Mouse (Mus musculus): ENCODE measurements around the gene Nostrin.

Nostrin gene

GRCm38 (mm10) chr2:69128921-69129395, 6.6 kb upstream of the Nostrin start:
- DNase-seq (ENCODE audit: low read depth, low spot score), result peak; percentile 38

- DNase-seq (ENCODE audit: low read depth, low spot score), result no peak
These were observed 6.0 kb upstream of the Nostrin start for GRCm38 (mm10) chr2:69129425-69130210.

- DNase-seq (ENCODE audit: low read depth, low spot score), result no peak
These were observed 3.6 kb upstream of the Nostrin start for GRCm38 (mm10) chr2:69132046-69132445.

- DNase-seq (ENCODE audit: low read depth, low spot score), result peak; percentile 8
These were observed 3.0 kb upstream of the Nostrin start for GRCm38 (mm10) chr2:69132488-69133040.

- DNase-seq (ENCODE audit: low read depth, low spot score), result no peak
These were observed 1.4 kb upstream of the Nostrin start for GRCm38 (mm10) chr2:69134186-69134585.

GRCm38 (mm10) chr2:69134937-69135336, 663 bp upstream of the Nostrin start:
- no peak for DNase-seq (ENCODE audit: low read depth, low spot score)

- DNase-seq (ENCODE audit: low read depth, low spot score), result no peak
These were observed 1.9 kb downstream of the Nostrin start for GRCm38 (mm10) chr2:69137406-69138084.

- DNase-seq (ENCODE audit: low read depth, low spot score), result no peak
These were observed 3.2 kb downstream of the Nostrin start for GRCm38 (mm10) chr2:69138759-69139158.

GRCm38 (mm10) chr2:69140215-69140614, 4.6 kb downstream of the Nostrin start:
- no peak for DNase-seq (ENCODE audit: low read depth, low spot score)

- DNase-seq (ENCODE audit: low read depth, low spot score), result no peak
These were observed 5.2 kb downstream of the Nostrin start for GRCm38 (mm10) chr2:69140816-69141215.

- no peak for DNase-seq (ENCODE audit: low read depth, low spot score)
These were observed 13.1 kb downstream of the Nostrin start for GRCm38 (mm10) chr2:69148691-69149090.

- no peak for DNase-seq (ENCODE audit: low read depth, low spot score)
These were observed 13.6 kb downstream of the Nostrin start for GRCm38 (mm10) chr2:69149154-69149553.

- no peak for DNase-seq (ENCODE audit: low read depth, low spot score)
These were observed 15.2 kb downstream of the Nostrin start for GRCm38 (mm10) chr2:69150841-69151240.

- DNase-seq (ENCODE audit: low read depth, low spot score), result no peak
These were observed 20.3 kb downstream of the Nostrin start for GRCm38 (mm10) chr2:69155861-69156260.

GRCm38 (mm10) chr2:69156283-69156682, 20.7 kb downstream of the Nostrin start:
- DNase-seq (ENCODE audit: low read depth, low spot score), result no peak

- DNase-seq (ENCODE audit: low read depth, low spot score), result no peak
These were observed 23.3 kb downstream of the Nostrin start for GRCm38 (mm10) chr2:69158907-69159306.

- DNase-seq (ENCODE audit: low read depth, low spot score), result no peak
These were observed 34.9 kb downstream of the Nostrin start for GRCm38 (mm10) chr2:69170395-69171077.

- DNase-seq (ENCODE audit: low read depth, low spot score), result no peak
These were observed 39.7 kb downstream of the Nostrin start for GRCm38 (mm10) chr2:69175296-69175695.

GRCm38 (mm10) chr2:69179721-69180120, 44.1 kb downstream of the Nostrin start:
- no peak for DNase-seq (ENCODE audit: low read depth, low spot score)

- DNase-seq (ENCODE audit: low read depth, low spot score), result no peak
These were observed 52.4 kb downstream of the Nostrin start for GRCm38 (mm10) chr2:69187990-69188389.

GRCm38 (mm10) chr2:69188732-69189131, 53.1 kb downstream of the Nostrin start:
- DNase-seq (ENCODE audit: low read depth, low spot score), result no peak

GRCm38 (mm10) chr2:69189222-69189621, 53.6 kb downstream of the Nostrin start:
- no peak for DNase-seq (ENCODE audit: low read depth, low spot score)
